Mouse (Mus musculus): ENCODE results near the gene Ucp2.

GRCm38 (mm10) chr7:100524669-100525068 lies 31.5 kb downstream of the Ucp2 start:
- no peak for TF ChIP-seq GATA1 (IDR thresholded peaks at IDR 0.05; ENCODE audit: low read length)
- no peak for TF ChIP-seq TAL1 (IDR thresholded peaks at IDR 0.05; ENCODE audit: low read length)

Data from erythroblast, embryonic 14.5 days (primary cell).